Mouse (Mus musculus) liver, embryonic 11.5 days (tissue): ENCODE measurements around the gene Haus3. TPM values are rescaled to one million over a fixed set of nuclear protein-coding genes. Genes with fewer than 3 reads are reported as not detected.

Experiments
- ATAC-seq: fragments of 200-750 bp; cut with Nextera tagmentation; replicated peaks from 2 replicates; pipeline ENCODE4 v1.8.0; 2017; ENCODE audit warnings: moderate number of reproducible peaks, mild to moderate bottlenecking, moderate TSS enrichment, moderate library complexity; ENCODE audit not compliant: low FRiP score
- DNase-seq: peaks from one replicate; pipeline ENCODE4 v3.0.0-alpha.2; 2017; ENCODE audit warnings: low spot score
- H3K27ac ChIP-seq: fragments of 300-500 bp; sonication (generic); 2 replicates; pipeline ENCODE4 v1.5.1; 2014; ENCODE audit warnings: mild to moderate bottlenecking, low read depth, low read length, control low read depth
- H3K27me3 ChIP-seq: fragments of 300-500 bp; sonication (generic); replicated peaks from 2 replicates; pipeline ENCODE4 v1.6.1; 2014; ENCODE audit warnings: low read length, mixed read lengths; ENCODE audit not compliant: control insufficient read depth, insufficient read depth
- H3K36me3 ChIP-seq: fragments of 300-500 bp; sonication (generic); 2 replicates; pipeline ENCODE4 v1.6.1; 2014; ENCODE audit warnings: mild to moderate bottlenecking, low read length, moderate library complexity, mixed read lengths; ENCODE audit not compliant: control insufficient read depth, insufficient read depth
- H3K4me1 ChIP-seq: fragments of 300-500 bp; sonication (generic); replicated peaks from 2 replicates; pipeline ENCODE4 v1.6.1; 2014; ENCODE audit warnings: low read length, mixed read lengths; ENCODE audit not compliant: control insufficient read depth, insufficient read depth
- H3K4me2 ChIP-seq: fragments of 300-500 bp; sonication (generic); 2 replicates; pipeline ENCODE4 v1.6.1; 2014; ENCODE audit warnings: mild to moderate bottlenecking, control low read depth, moderate library complexity
- H3K4me3 ChIP-seq: fragments of 300-500 bp; sonication (generic); 2 replicates; pipeline ENCODE4 v1.5.1; 2014; ENCODE audit warnings: low read depth, low read length, control low read depth
- H3K9ac ChIP-seq: fragments of 300-500 bp; sonication (generic); 2 replicates; pipeline ENCODE4 v1.6.1; 2014; ENCODE audit warnings: low read depth, low read length, control low read depth
- H3K9me3 ChIP-seq: fragments of 300-500 bp; sonication (generic); 2 replicates; pipeline ENCODE4 v1.6.1; 2016; ENCODE audit warnings: low read length, inconsistent platforms, mixed read lengths; ENCODE audit not compliant: control insufficient read depth
- WGBS: fragments of 180-500 bp; shearing (Covaris S2); extraction: QIAGEN DNeasy Blood & Tissue Kit; methylation state at CpG from one replicate; pipeline ENCODE4 v1.1.7; 2014; 5-methylcytosine and 5-hydroxymethylcytosine counted together
- polyA plus RNA-seq: library from polyadenylated mRNA; unstranded; fragments of >200 nt; fragmentation: Nextera tagmentation; extraction: Ambion mirVana; gene quantifications from 2 replicates; pipeline ENCODE4 v1.2.1, GENCODE M21; 2014

Gene Haus3
- polyA plus RNA-seq, 1 experiment from 2014 or later, result 47.5 TPM

- H3K27ac ChIP-seq, result no peak overlapping the region
- no peaks in the 10 kb centered on the region for H3K36me3 ChIP-seq
- no peaks in the 10 kb centered on the region for H3K9me3 ChIP-seq
- H3K9ac ChIP-seq, result no peak overlapping the region
- ATAC-seq (no peak), DNase-seq (no peak)
- H3K4me2 ChIP-seq, result no peak overlapping the region
- no peak overlapping the region for H3K4me3 ChIP-seq
- peaks cover 5% of the 10 kb centered on the region for H3K4me1 ChIP-seq
- H3K27me3 ChIP-seq, result no peaks in the 10 kb centered on the region
- 76% methylated on average over 4 of the region's 4 CpGs for WGBS
Measured at GRCm38 (mm10) chr5:34191843-34192242, 22.5 kb upstream of the Haus3 start.

GRCm38 (mm10) chr5:34191021-34191420, 21.7 kb upstream of the Haus3 start:
- H3K4me1 ChIP-seq, result peaks cover 8% of the 10 kb centered on the region
- H3K9me3 ChIP-seq, result no peaks in the 10 kb centered on the region
- no peak for DNase-seq
- no peak overlapping the region for H3K9ac ChIP-seq
- no peak for ATAC-seq
- H3K4me3 ChIP-seq, result no peak overlapping the region
- WGBS, result 55% methylated on average over 4 of the region's 4 CpGs
- H3K27ac ChIP-seq, result no peak overlapping the region
- no peaks in the 10 kb centered on the region for H3K36me3 ChIP-seq
- no peak overlapping the region for H3K4me2 ChIP-seq
- H3K27me3 ChIP-seq, result no peaks in the 10 kb centered on the region

DNA sequence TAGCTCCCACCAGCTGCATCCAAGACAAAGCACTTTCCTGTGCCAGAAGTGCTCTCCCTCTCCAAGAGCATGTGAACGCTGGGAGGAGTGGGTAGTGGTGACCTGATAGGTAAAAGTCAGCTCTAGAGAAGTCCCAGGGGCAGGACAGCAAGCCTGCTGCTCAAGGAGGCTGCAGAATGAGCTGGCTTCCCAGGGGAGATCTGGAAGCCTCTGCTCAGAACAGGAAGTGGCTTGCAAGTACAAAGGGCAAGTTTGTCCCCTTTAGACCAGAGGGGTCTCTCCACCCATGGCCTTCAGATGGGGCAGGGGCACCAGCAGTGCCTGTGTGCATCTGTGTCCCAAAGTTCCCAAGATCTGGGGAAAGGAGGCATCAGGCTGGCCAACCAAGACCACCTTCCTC, 20.2 kb upstream of the Haus3 start:
- WGBS, result 64% methylated on average over 1 of the region's 1 CpGs
- ATAC-seq, result no peak
- no peak overlapping the region for H3K9ac ChIP-seq

GRCm38 (mm10) chr5:34188856-34189255, 19.5 kb upstream of the Haus3 start:
- ATAC-seq, result no peak
- Histone ChIP-seq H3K9me3 (no peaks in the 10 kb centered on the region), H3K4me2 (no peak overlapping the region; the same call in 1 of the 2 replicates), H3K4me3 (no peak overlapping the region), H3K4me1 (peaks cover 8% of the 10 kb centered on the region), H3K27me3 (no peaks in the 10 kb centered on the region), H3K36me3 (no peaks in the 10 kb centered on the region), H3K27ac (no peak overlapping the region), H3K9ac (no peak overlapping the region)
- DNase-seq, result no peak
- WGBS, result 71% methylated on average over 2 of the region's 2 CpGs

More for the DNA sequence above, 20.2 kb upstream of the Haus3 start:
- H3K4me3 ChIP-seq, result no peak overlapping the region
- no peaks in the 10 kb centered on the region for H3K27me3 ChIP-seq
- no peaks in the 10 kb centered on the region for H3K9me3 ChIP-seq
- no peak overlapping the region for H3K4me2 ChIP-seq
- DNase-seq, result no peak
- peaks cover 8% of the 10 kb centered on the region for H3K4me1 ChIP-seq
- no peaks in the 10 kb centered on the region for H3K36me3 ChIP-seq
- no peak overlapping the region for H3K27ac ChIP-seq

GRCm38 (mm10) chr5:34187601-34188316, 18.4 kb upstream of the Haus3 start, which contains the start of gene Mxd4:
TSS of gene Mxd4 (minus strand) at chr5:34187720.
- no peaks in the 10 kb centered on the region for H3K36me3 ChIP-seq
- H3K9me3 ChIP-seq, result no peaks in the 10 kb centered on the region
- peak; percentile 94 for DNase-seq
- H3K4me1 ChIP-seq, result peaks cover 8% of the 10 kb centered on the region
- WGBS, result under 1% methylated on average over 60 of the region's 60 CpGs
- H3K4me2 ChIP-seq, result peak within 1 kb of the TSS; percentile 96
- H3K27me3 ChIP-seq, result no peaks in the 10 kb centered on the region
- H3K9ac ChIP-seq, result peak within 1 kb of the TSS; percentile 65
- H3K27ac ChIP-seq, result peak within 1 kb of the TSS; percentile 73
- peak within 1 kb of the TSS; percentile 72 for H3K4me3 ChIP-seq
- peak; percentile 98 for ATAC-seq

- peaks cover 8% of the 10 kb centered on the region for H3K4me1 ChIP-seq
- H3K36me3 ChIP-seq, result no peaks in the 10 kb centered on the region
- H3K4me2 ChIP-seq, result peak overlapping the region; percentile 96
- H3K4me3 ChIP-seq, result peak overlapping the region; percentile 72
- no peak; the same call in 1 of the 2 replicates for ATAC-seq
- H3K9ac ChIP-seq, result peak overlapping the region; percentile 62
- WGBS, result under 1% methylated on average over 43 of the region's 46 CpGs
- H3K27me3 ChIP-seq, result no peaks in the 10 kb centered on the region
- no peaks in the 10 kb centered on the region for H3K9me3 ChIP-seq
- peak overlapping the region; percentile 73 for H3K27ac ChIP-seq
- DNase-seq, result peak; percentile 53
Measured at GRCm38 (mm10) chr5:34186961-34187391, 17.6 kb upstream of the Haus3 start.

DNA sequence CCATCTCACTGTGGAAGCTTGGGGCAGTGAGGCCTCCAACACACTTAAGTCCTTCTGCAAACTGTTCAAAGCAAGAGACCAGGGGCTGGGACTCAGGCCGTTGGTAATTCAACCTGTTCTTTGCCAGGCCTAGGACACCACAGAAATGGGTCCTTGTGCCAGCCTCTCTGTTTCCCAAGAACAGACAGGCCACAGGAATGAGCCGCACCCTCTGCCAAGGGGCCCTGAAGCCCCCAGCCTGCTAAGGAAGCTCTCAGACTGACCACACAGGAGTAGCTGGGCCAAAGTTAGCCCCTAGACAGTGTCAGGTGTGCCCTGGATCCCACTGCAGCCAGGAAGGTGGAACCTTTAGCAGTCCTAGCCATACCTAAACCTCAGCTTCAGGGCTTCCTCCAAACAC, 17.1 kb upstream of the Haus3 start:
- DNase-seq (no peak), ATAC-seq (no peak)
- H3K9me3 ChIP-seq, result no peaks in the 10 kb centered on the region
- H3K27me3 ChIP-seq, result no peaks in the 10 kb centered on the region
- peak overlapping the region; percentile 96 for H3K4me2 ChIP-seq
- WGBS, result 73% methylated on average over 2 of the region's 2 CpGs
- H3K4me1 ChIP-seq, result peaks cover 8% of the 10 kb centered on the region
- H3K36me3 ChIP-seq, result no peaks in the 10 kb centered on the region
- peak overlapping the region; percentile 62 for H3K9ac ChIP-seq
- H3K4me3 ChIP-seq, result peak overlapping the region; percentile 72
- peak overlapping the region; percentile 35; the same call in 1 of the 2 replicates for H3K27ac ChIP-seq

DNA sequence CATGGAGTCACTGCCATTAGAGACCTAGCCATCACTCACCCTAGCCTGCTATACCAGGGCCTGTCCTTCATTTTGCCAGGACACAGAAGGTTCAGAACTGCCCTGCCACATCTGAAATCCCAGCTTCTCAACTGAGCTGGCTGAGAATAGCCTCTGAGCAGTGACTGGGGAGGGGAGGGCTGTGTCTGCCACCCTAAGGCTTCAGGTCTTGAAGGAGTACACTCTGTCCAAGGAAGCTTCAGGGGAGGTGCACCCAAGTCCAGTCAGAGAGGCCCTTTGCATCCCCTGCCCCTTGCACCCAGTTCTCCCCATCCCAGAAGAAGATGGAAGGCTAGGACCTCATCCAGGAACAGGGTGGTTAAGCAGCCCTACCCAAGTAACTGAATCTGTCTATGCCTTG, 16.5 kb upstream of the Haus3 start:
- Histone ChIP-seq H3K36me3 (no peaks in the 10 kb centered on the region), H3K4me1 (peaks cover 8% of the 10 kb centered on the region), H3K9ac (no peak overlapping the region), H3K4me3 (no peak overlapping the region), H3K4me2 (peak overlapping the region; percentile 96), H3K9me3 (no peaks in the 10 kb centered on the region), H3K27me3 (no peaks in the 10 kb centered on the region), H3K27ac (no peak overlapping the region)
- DNase-seq, result no peak
- no peak for ATAC-seq

- H3K4me1 ChIP-seq, result peaks cover 8% of the 10 kb centered on the region
- ATAC-seq, result no peak
Measured at GRCm38 (mm10) chr5:34185051-34185580, 15.8 kb upstream of the Haus3 start.

More at GRCm38 (mm10) chr5:34185051-34185580, 15.8 kb upstream of the Haus3 start:
- 81% methylated on average over 1 of the region's 1 CpGs for WGBS
- Histone ChIP-seq H3K27ac (no peak overlapping the region), H3K4me3 (no peak overlapping the region), H3K9me3 (no peaks in the 10 kb centered on the region), H3K4me2 (no peak overlapping the region), H3K36me3 (no peaks in the 10 kb centered on the region), H3K9ac (no peak overlapping the region), H3K27me3 (no peaks in the 10 kb centered on the region)
- no peak for DNase-seq
